Mouse (Mus musculus) B cell, adult 67 days (primary cell): ENCODE data around the gene Cd96. TPM values are rescaled to one million over a fixed set of nuclear protein-coding genes. Genes with fewer than 3 reads are reported as not detected.

ENCODE experiments used
- total RNA-seq, 2 experiments: library from RNA; stranded (reverse); gene quantifications; 4 replicates each; pipeline ENCODE4 v1.2.4; 2023

Gene Cd96
- total RNA-seq, result under 1 TPM in 1 of 2 experiments, not detected in 1; 0.81 TPM

GRCm38 (mm10) chr16:46120020-46120419, at the start of gene Cd96:
Gene Cd96 (minus strand): TSS chr16:46120251.

GRCm38 (mm10) chr16:46154832-46155231, 34.8 kb upstream of the Cd96 start, which contains the start of gene Gm4737:
Gene Gm4737 (minus strand): TSS chr16:46155077.

DNA sequence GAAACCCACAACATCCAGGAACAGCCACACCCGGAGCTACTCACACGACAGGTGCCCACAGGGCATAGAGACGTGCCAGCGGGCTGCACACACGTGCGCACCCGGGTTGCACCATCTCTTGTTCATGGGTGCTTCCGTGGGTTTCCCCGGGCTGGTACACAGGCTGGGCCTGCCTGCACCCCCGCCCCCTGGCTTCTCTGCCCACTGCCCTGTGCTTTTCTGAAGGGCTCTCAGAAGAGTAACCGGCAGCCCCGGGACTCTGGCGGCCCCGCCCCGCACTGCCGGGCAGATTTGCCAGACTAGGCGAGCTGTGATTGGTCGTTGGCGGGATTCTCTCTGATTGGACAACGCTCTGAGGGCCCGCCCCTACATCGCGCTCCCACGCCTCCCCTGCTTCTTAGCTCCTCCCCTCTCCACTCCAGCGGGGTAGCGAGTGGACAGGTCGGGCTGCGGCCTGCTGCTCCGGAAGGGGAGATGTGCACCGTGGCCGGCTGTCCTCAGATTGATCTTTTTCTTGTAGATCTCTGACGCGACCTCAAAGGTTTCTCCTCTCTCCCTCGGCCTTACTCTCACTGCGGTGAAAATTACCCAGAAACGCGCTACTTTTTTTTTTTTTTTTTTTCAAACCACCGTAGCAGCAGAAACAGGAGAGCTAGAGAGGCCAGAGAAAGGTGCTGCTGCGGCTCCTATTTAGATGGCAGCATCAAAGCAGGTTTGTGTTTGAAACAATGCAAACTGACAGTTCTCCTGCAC, 109.7 kb downstream of the Cd96 start, which contains the start of gene Plcxd2:
Gene Plcxd2, minus strand, starts transcription at position 66 of the 753 bp plus-strand sequence.

Other genes starting within 250 kb of the Cd96 start
- not detected for gene Phldb2, start 166.7 kb downstream of the Cd96 start, total RNA-seq
- gene Plcxd2, start 110.0 kb downstream of the Cd96 start, total RNA-seq, result 1 to 10 TPM; 2.9 to 4.4 TPM
- 10 to 100 TPM; 21.4 to 21.9 TPM for gene Gm4737, start 34.8 kb upstream of the Cd96 start, total RNA-seq